Mouse (Mus musculus) cortical plate, adult 2 months (tissue): Measurements from ENCODE around the gene Cpeb1. TPM values are rescaled to one million over a fixed set of nuclear protein-coding genes. Genes with fewer than 3 reads are reported as not detected.

Source experiments
- H3K27ac ChIP-seq: fragments of 200-500 bp; 2 replicates; pipeline ENCODE4 v1.5.1; 2012; ENCODE audit warnings: low read length, control low read depth, inconsistent platforms; ENCODE audit not compliant: insufficient read depth
- H3K4me1 ChIP-seq: fragments of 200-500 bp; 2 replicates; pipeline ENCODE4 v1.6.1; 2011; ENCODE audit warnings: low read length; ENCODE audit not compliant: control insufficient read depth, insufficient read depth
- H3K4me3 ChIP-seq: fragments of 200-500 bp; 2 replicates; pipeline ENCODE4 v1.5.1; 2011; ENCODE audit warnings: mild to moderate bottlenecking, low read length, control low read depth; ENCODE audit not compliant: insufficient read depth
- CTCF ChIP-seq: fragments of 200-500 bp; IDR thresholded peaks from 2 replicates; pipeline ENCODE4 v1.5.1; 2011; ENCODE audit warnings: mild to moderate bottlenecking, control low read depth, low read length; ENCODE audit not compliant: insufficient read depth; ENCODE audit errors: extremely low read depth
- POLR2A ChIP-seq: fragments of 200-500 bp; IDR thresholded peaks from 2 replicates; pipeline ENCODE4 v1.6.1; 2011; ENCODE audit warnings: mild to moderate bottlenecking, low read length, control low read depth; ENCODE audit not compliant: insufficient read depth; ENCODE audit errors: extremely low read depth
- polyA plus RNA-seq: library from polyadenylated mRNA; depleted of rRNA; stranded (reverse); fragments of >200 nt; gene quantifications from 2 replicates; pipeline ENCODE4 v1.2.3, GENCODE M21; 2012

Gene Cpeb1
- polyA plus RNA-seq, 1 experiment = 128 TPM

DNA sequence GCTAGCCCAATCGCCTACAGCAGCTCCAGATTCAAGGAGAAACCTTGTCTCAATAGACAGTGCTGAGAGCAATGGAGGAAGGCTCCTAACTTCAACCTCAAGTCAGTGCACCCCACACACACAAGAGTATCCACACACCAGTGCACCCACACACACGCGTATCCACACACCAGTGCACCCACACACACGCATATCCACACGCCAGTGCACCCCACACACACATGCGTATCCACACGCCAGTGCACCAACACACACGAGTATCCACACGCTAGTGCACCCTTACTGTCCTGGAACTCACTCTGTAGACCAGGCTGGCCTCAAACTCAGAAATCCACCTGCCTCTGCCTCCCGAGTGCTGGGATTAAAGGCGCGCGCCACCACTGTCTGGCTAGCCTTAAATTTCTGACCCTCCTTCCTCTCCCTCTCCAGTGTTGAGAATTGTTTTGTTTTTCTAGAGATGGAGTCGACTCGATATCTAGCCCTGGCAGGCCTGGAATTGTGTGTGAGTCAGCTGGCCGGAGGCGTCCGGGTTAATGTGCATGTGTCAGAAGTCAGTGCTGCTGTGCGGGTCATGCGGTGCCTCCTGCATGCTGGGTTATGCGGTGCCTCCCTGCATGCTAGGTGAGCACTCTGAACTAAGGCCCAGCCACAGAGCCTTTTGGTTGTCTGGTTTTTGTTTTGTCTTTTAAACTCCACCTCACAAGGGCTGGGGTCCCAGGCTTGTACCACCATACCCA is 117.3 kb downstream of the Cpeb1 start:
- H3K4me3 ChIP-seq = no peak overlapping the region
- H3K4me1 ChIP-seq = no peaks in the 10 kb centered on the region
- TF ChIP-seq CTCF = no peak
- TF ChIP-seq POLR2A = no peak
- H3K27ac ChIP-seq = no peak overlapping the region

DNA sequence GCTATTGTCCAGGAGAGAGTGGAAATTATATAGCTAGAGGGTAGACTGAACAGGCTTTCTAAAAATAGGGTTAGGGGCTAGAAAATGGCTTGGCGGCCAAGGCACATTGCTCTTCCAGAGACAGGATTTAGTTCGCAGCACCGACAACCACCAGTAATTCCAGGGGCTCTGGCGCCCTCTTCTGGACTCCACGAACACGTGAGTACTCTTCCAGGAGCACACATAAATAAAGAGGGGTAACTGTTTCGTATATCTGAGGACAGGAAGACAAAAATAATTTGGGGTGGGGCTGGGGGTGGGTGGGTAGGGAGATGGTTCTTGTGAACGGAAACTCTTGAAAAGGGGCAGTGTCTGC is 118.9 kb downstream of the Cpeb1 start:
- TF ChIP-seq CTCF = peak; percentile 45
- no peak for TF ChIP-seq POLR2A
- no peaks in the 10 kb centered on the region for H3K4me1 ChIP-seq
- H3K4me3 ChIP-seq = no peak overlapping the region
- H3K27ac ChIP-seq = no peak overlapping the region

DNA sequence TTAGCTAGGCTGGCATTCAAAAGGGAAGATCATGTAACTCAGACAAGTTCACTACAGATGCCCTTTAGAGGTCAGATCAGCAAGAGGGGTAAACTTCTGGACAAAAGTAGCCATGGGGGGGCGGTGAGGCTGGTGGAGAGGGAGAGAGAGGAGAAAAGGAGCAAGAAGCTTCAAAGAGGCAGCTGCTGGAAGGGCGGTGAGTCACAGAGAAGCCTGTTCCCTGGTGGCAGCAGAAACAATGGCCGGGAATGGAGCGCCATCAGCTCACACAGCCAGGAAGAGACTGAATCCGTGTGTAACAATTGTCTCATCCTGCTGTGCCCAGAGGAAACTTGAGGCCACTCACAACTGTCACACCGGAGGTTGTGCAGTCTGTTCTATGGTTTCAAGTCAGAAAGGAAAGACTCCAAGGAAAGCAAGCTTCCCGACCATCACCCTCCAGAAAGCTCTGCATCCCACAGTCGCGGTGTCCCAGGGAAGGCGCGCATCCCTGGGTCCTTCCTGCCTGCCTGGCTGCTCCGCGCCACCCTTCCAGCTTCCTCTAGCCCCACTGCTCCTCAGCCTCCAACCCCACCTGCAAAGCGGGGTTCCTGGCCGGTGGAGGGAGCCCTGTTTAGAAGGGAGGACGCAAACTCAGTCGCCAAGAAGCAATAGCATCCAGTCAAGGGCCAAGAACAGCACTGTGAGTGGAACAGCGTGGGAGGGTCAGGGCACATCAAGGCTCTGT is 119.4 kb downstream of the Cpeb1 start:
- TF ChIP-seq CTCF = no peak
- TF ChIP-seq POLR2A = no peak
- H3K27ac ChIP-seq = no peak overlapping the region
- H3K4me1 ChIP-seq = no peaks in the 10 kb centered on the region
- H3K4me3 ChIP-seq = no peak overlapping the region

DNA sequence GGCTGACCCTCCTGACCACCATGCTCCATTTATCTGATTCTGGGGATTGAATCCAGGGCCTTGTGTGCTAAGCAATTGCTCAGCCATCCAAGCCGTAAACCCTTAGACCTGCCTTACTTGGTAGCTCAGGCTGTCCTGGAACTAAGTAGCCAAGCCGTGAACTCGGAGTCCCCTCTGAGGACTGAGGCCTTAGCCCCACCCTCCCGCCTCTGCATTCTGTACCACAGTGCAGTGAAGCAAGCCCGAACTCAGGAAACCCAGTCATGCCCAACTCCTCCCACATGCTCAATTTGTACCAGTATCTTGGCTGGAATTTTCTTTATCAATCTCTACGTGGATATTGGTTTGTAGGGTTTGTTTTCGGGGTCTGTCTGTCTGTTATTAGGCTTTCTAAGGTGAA is 123.4 kb downstream of the Cpeb1 start:
- H3K27ac ChIP-seq = no peak overlapping the region
- no peak for TF ChIP-seq CTCF
- no peak for TF ChIP-seq POLR2A
- H3K4me3 ChIP-seq = no peak overlapping the region
- H3K4me1 ChIP-seq = no peaks in the 10 kb centered on the region

DNA sequence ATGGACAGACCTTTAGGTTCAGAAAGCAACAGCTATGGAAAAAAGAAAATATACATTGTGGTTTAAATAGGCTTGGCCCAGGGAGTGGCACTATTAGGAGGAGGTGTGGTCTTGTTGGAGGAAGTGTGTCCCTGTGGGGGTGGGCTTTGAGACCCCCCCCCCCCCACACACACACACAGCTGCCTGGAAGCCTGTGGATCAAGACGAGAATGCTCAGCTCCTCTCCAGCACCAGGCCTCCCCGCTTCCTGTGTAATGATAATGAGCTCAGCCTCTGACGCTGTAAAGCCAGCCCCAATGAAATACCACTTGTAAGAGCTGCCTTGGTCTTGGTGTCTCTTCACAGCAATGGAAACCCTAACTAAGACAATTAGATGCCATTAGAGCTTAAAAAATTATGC is 124.5 kb downstream of the Cpeb1 start:
- TF ChIP-seq CTCF = no peak
- TF ChIP-seq POLR2A = no peak
- no peak overlapping the region for H3K4me3 ChIP-seq
- H3K27ac ChIP-seq = no peak overlapping the region

DNA sequence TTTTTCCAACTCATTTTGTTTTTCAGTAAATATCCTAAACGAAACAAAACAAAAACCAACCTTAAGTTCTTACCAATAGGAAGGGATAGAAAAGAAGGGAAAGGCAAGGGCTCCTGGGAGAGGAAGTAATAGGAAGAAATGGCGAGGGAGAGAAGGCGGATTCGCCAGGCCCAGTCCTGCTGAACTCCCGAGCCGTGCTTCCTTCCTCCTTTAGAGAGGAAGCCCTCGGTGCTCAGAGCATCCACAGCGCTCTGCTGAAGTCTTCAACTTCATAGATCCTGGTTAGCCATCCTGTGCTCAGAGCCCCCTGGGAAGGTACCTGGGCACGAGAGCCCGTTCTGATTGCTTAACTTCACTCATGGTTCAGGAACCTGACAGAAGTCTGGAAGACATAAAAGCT is 127.6 kb downstream of the Cpeb1 start:
- H3K27ac ChIP-seq = no peak overlapping the region
- TF ChIP-seq POLR2A (no peak), CTCF (no peak)
- no peak overlapping the region for H3K4me3 ChIP-seq
- H3K4me1 ChIP-seq = no peaks in the 10 kb centered on the region

More for the DNA sequence above, 124.5 kb downstream of the Cpeb1 start:
- no peaks in the 10 kb centered on the region for H3K4me1 ChIP-seq

DNA sequence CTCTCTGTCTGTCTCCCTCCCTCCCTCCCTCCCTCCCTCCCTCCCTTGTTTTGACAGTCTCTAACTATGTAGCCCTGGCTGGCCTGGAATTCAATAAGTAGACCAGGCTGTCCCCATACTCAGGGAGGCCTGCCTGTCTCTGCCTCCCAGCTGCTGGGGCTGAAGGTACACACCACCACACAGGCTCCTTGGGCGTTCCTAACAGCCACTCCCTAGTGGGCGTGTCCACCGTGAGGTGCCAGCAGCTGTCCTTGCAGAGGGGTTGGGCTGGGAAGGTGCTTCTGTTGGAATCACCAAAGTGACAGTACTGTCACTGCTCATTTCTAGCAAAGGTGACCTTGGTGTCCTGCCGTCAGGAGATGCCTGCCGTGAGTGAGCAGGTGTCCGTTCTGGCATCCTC is 128.4 kb downstream of the Cpeb1 start:
- Histone ChIP-seq H3K4me3 (no peak overlapping the region), H3K27ac (no peak overlapping the region), H3K4me1 (no peaks in the 10 kb centered on the region)
- TF ChIP-seq CTCF (no peak), POLR2A (no peak)

DNA sequence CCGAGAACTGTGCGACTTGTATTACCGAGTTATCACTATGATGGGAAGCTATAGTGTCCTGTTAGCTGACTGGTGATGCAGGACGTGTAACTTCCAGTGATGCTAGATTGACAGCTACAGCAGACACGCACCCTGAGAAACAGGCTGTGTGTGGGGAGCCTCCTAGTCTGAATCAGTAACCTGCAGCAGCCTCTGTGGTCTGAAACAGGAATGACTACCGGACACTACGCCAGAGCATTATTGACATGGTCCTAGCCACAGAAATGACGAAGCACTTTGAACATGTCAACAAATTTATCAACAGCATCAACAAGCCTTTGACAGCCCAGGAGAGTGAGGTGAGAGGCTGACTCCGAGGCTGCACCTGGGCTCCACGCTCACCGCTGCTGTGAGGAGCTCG is 129.2 kb downstream of the Cpeb1 start:
- no peak overlapping the region for H3K4me3 ChIP-seq
- 0 out of 2 replicates have a peak, but pooled peaks cover 1% of the 10 kb centered on the region for H3K4me1 ChIP-seq
- H3K27ac ChIP-seq = no peak overlapping the region
- TF ChIP-seq POLR2A (no peak), CTCF (no peak)

DNA sequence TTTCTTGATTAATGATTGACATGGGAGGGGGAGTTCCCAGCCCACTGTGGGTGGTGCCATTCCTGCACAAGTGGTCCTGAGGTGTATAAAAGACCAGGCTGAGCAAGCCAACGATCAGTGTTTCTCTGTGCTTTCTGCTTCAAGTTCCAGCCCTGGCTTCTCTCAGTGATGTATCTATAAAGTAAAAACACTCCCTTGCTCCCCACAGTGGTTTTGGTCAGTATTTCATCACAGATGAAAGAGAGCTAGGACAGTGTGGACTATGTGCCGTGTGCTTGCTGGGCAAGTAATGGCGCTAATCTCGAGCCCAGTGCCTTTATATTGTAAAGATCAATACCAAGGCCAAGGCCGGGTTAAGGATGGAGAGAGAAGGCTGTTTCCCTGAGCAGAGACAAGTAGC is 133.5 kb downstream of the Cpeb1 start:
- Histone ChIP-seq H3K27ac (no peak overlapping the region), H3K4me3 (no peak overlapping the region), H3K4me1 (0 out of 2 replicates have a peak, but pooled peaks cover 1% of the 10 kb centered on the region)
- no peak for TF ChIP-seq POLR2A
- peak; percentile 27; the same call in 1 of the 2 replicates for TF ChIP-seq CTCF

DNA sequence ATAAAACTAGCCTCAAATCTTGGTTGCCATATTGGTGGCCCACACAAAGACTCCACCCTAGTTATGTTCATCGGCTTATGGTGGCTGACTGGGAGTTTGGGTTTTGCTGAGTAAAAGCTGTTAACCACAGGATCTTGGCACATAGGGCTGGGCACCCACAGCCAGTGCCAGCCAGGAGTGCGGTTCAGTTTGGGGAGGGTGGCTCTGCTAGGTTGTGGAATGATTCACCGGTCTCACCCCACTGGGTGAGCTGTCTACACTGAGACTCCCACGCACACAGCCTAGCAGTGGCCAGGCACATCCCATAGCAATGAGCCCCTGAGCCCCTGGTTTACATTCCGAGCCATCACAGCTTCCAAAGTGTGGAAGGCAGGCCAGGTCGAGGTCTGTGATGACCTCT is 135.5 kb downstream of the Cpeb1 start:
- Histone ChIP-seq H3K27ac (no peak overlapping the region), H3K4me3 (no peak overlapping the region), H3K4me1 (0 out of 2 replicates have a peak, but pooled peaks cover 1% of the 10 kb centered on the region)
- TF ChIP-seq POLR2A (no peak), CTCF (no peak)
